Mouse (Mus musculus): Measurements from ENCODE around the gene Gm17019.
"Not testable (repeated sequence)": the region's sequence is repeated elsewhere in the genome, so short reads cannot be mapped to it uniquely, and the experiment has no call there.

Gene Gm17019

GRCm38 (mm10) chr5:14997556-14997955 lies 35.2 kb downstream of the Gm17019 start:
- not testable (repeated sequence) for DNase-seq (ENCODE audit: low spot score in 2 of 2)

- not testable (repeated sequence) for DNase-seq (ENCODE audit: low spot score in 2 of 2)
Measured at GRCm38 (mm10) chr5:14996670-14997249, 36.0 kb downstream of the Gm17019 start.

- DNase-seq (ENCODE audit: low spot score in 2 of 2), result not testable (repeated sequence)
Measured at GRCm38 (mm10) chr5:14994124-14994523, 38.7 kb downstream of the Gm17019 start.

- DNase-seq (ENCODE audit: low spot score in 2 of 2), result not testable (repeated sequence)
Measured at GRCm38 (mm10) chr5:14990375-14991158, 42.2 kb downstream of the Gm17019 start.

- DNase-seq (ENCODE audit: low spot score in 2 of 2), result not testable (repeated sequence)
Measured at GRCm38 (mm10) chr5:14986649-14987387, 46.0 kb downstream of the Gm17019 start.
